Mouse (Mus musculus) testis, adult 2 months (tissue): ENCODE data around the gene Bach1. TPM values are rescaled to one million over a fixed set of nuclear protein-coding genes. Genes with fewer than 3 reads are reported as not detected.

Source experiments
- H3K27ac ChIP-seq: fragments of 200-500 bp; 2 replicates; pipeline ENCODE4 v1.5.1; 2012; ENCODE audit warnings: low read depth, low read length; ENCODE audit not compliant: control insufficient read depth, insufficient read depth
- H3K27me3 ChIP-seq: fragments of 200-500 bp; 2 replicates; pipeline ENCODE4 v1.6.1; 2012; ENCODE audit warnings: mild to moderate bottlenecking, low read length, moderate library complexity; ENCODE audit not compliant: control insufficient read depth, insufficient read depth
- H3K36me3 ChIP-seq: fragments of 200-500 bp; 2 replicates; pipeline ENCODE4 v1.6.1; 2012; ENCODE audit warnings: mild to moderate bottlenecking, low read length; ENCODE audit not compliant: control insufficient read depth, insufficient read depth
- H3K4me1 ChIP-seq: fragments of 200-500 bp; 2 replicates; pipeline ENCODE4 v1.6.1; 2012; ENCODE audit warnings: low read length; ENCODE audit not compliant: control insufficient read depth, insufficient read depth
- H3K4me3 ChIP-seq: fragments of 200-500 bp; 2 replicates; pipeline ENCODE4 v1.5.1; 2012; ENCODE audit warnings: low read depth, mild to moderate bottlenecking, low read length, moderate library complexity, mixed read lengths; ENCODE audit not compliant: control insufficient read depth
- CTCF ChIP-seq: fragments of 200-500 bp; IDR thresholded peaks from 2 replicates; pipeline ENCODE4 v1.5.1; 2012; ENCODE audit warnings: low read depth, mild to moderate bottlenecking, inconsistent platforms, low read length, moderate library complexity; ENCODE audit not compliant: control insufficient read depth, insufficient read depth, insufficient replicate concordance
- POLR2A ChIP-seq: fragments of 200-500 bp; IDR thresholded peaks from 2 replicates; pipeline ENCODE4 v1.6.1; 2012; ENCODE audit warnings: low read depth, mild to moderate bottlenecking, inconsistent platforms, low read length, moderate library complexity; ENCODE audit not compliant: control insufficient read depth
- polyA plus RNA-seq: library from polyadenylated mRNA; depleted of rRNA; stranded (reverse); fragments of >200 nt; gene quantifications from 2 replicates; pipeline ENCODE4 v1.2.3, GENCODE M21; 2012

Bach1 gene
- polyA plus RNA-seq, 1 experiment: 1.0 TPM

GRCm38 (mm10) chr16:87727250-87727649 is 28.5 kb downstream of the Bach1 start:
- Histone ChIP-seq H3K4me3 (no peak overlapping the region), H3K4me1 (no peaks in the 10 kb centered on the region), H3K36me3 (no peaks in the 10 kb centered on the region), H3K27me3 (no peaks in the 10 kb centered on the region), H3K27ac (no peak overlapping the region)
- TF ChIP-seq CTCF: no peak

GRCm38 (mm10) chr16:87727918-87728317 is 29.2 kb downstream of the Bach1 start:
- Histone ChIP-seq H3K27ac (no peak overlapping the region), H3K36me3 (no peaks in the 10 kb centered on the region), H3K27me3 (no peaks in the 10 kb centered on the region), H3K4me1 (no peaks in the 10 kb centered on the region), H3K4me3 (no peak overlapping the region)
- no peak for TF ChIP-seq CTCF
- no peak for TF ChIP-seq POLR2A

- Histone ChIP-seq H3K4me1 (no peaks in the 10 kb centered on the region), H3K27me3 (no peaks in the 10 kb centered on the region), H3K4me3 (no peak overlapping the region), H3K27ac (no peak overlapping the region), H3K36me3 (no peaks in the 10 kb centered on the region)
- TF ChIP-seq CTCF (no peak), POLR2A (no peak)
Observed at GRCm38 (mm10) chr16:87728703-87729102, 30.0 kb downstream of the Bach1 start.

GRCm38 (mm10) chr16:87729469-87729868 is 30.7 kb downstream of the Bach1 start:
- H3K27ac ChIP-seq: no peak overlapping the region
- H3K36me3 ChIP-seq: no peaks in the 10 kb centered on the region
- H3K4me3 ChIP-seq: no peak overlapping the region
- no peak for TF ChIP-seq POLR2A
- no peak for TF ChIP-seq CTCF
- H3K27me3 ChIP-seq: no peaks in the 10 kb centered on the region
- H3K4me1 ChIP-seq: no peaks in the 10 kb centered on the region

GRCm38 (mm10) chr16:87734868-87735381 is 36.2 kb downstream of the Bach1 start:
- H3K27me3 ChIP-seq: no peaks in the 10 kb centered on the region
- H3K36me3 ChIP-seq: no peaks in the 10 kb centered on the region
- peak overlapping the region; percentile 67 for H3K4me3 ChIP-seq
- H3K4me1 ChIP-seq: peaks cover 6% of the 10 kb centered on the region
- TF ChIP-seq CTCF: no peak
- no peak for TF ChIP-seq POLR2A
- H3K27ac ChIP-seq: no peak overlapping the region

GRCm38 (mm10) chr16:87736106-87736505 is 37.4 kb downstream of the Bach1 start:
- Histone ChIP-seq H3K27ac (no peak overlapping the region), H3K4me1 (peaks cover 6% of the 10 kb centered on the region), H3K4me3 (peak overlapping the region; percentile 80), H3K36me3 (no peaks in the 10 kb centered on the region), H3K27me3 (no peaks in the 10 kb centered on the region)
- TF ChIP-seq POLR2A (no peak), CTCF (no peak)

- TF ChIP-seq CTCF: no peak
- no peak for TF ChIP-seq POLR2A
- Histone ChIP-seq H3K36me3 (no peaks in the 10 kb centered on the region), H3K27ac (no peak overlapping the region), H3K4me1 (peaks cover 6% of the 10 kb centered on the region), H3K27me3 (no peaks in the 10 kb centered on the region), H3K4me3 (peak overlapping the region; percentile 80)
Observed at GRCm38 (mm10) chr16:87737296-87737695, 38.6 kb downstream of the Bach1 start.
